Mouse (Mus musculus) ovary, postnatal 10 days (tissue): ENCODE measurements around the gene Gm28051.

Experiments
- DNase-seq: peaks from one replicate; pipeline ENCODE4 v3.0.0; 2022; ENCODE audit warnings: low spot score

Gm28051 gene

DNA sequence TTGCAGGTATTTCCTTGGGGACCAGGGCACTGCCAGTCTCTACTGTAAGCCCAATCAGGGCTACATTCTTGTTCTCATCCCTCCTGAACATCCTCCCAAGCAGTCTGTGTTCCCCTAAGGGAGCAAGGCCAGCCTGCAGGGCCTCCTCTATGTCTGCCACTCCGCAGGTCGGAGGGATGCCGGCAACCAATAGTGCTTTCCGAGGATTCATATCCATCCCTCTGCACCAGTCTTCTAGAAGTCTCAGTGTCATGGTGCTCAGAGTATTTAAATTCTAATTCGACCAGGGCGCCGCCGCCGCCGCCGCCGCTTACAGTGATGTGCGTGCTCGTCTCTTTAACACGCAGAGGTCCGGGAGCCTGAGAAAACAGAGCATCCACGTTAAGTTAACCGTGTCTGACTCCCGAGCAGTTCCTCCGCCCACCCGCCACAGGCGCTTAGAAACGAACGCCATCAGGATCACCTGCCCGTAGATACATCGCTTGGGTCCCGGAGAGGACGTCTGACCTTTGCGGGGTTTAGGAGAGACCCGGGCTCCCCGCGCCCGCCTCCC lies 14.5 kb downstream of the Gm28051 start:
- DNase-seq, result no peak

DNA sequence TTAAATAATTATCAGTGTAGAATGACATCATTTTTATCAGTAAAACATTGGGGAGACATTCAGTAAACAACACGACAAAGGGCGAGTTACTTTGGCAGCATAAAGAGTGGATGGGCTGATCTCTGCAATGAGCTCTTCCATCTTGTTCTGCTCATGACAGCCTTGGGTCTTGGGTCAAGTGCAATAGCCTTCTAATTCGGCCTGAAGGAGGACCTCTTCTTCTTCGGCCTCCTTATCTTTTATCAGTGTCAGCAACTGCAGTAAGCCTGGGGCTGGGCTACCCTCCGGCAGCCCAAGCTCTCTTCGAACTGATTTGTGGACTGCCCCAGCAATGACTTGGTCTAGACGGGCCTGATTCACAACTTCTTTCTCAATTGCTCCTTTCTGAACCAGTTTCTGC lies 15.5 kb downstream of the Gm28051 start:
- DNase-seq, result no peak

GRCm38 (mm10) chr12:102740285-102740684 lies 17.3 kb downstream of the Gm28051 start:
- no peak for DNase-seq

- DNase-seq, result no peak
These were observed 18.5 kb downstream of the Gm28051 start for GRCm38 (mm10) chr12:102739096-102739495.

GRCm38 (mm10) chr12:102733381-102733780 lies 24.2 kb downstream of the Gm28051 start:
- DNase-seq, result no peak

- no peak for DNase-seq
These were observed 26.6 kb downstream of the Gm28051 start for GRCm38 (mm10) chr12:102730798-102731619.

DNA sequence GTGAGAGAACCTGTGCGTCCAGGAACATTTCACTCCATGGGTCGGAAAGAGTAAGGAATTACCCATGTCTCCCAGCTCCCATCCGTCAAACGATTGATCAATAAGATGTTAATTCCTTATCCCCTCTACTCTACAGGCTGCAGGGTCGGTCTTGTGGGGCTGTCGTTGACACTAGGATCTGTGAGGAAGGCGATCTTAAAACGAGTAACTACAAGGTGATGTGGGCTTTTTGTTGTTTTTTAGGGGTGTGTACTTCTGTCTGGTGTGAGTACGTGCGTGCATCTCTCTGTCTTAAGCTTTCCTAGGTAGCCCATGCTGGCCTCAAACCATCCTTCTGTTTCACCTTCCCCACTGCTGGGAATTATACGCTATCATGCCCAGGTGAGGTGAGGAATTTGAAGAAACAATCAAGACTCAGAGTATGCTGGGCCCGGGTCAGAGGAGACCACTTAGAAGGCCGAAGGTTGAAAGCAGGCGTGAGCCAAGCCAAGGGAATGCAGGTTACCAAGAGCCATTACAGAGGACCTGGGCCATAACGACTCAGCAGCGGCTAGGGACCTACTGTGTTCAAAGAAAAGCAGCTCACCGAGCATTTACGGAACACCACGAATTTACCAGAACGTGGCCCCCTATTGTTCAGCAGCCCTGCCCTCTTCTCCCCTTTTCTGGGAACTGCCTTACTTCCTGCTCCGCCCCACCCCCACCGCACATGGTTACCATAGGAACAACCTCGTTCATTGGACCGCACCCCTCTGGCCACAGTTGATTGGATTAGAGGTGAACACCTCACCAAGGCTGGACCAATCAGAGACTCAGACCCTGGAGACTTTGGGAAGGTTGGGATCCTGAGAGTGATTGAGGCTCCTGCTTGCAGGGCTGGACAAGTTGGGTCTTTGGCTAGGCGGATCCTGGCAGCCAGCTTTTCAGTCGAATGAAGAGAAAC lies 27.4 kb downstream of the Gm28051 start:
- DNase-seq, result no peak

GRCm38 (mm10) chr12:102725761-102726175 lies 31.8 kb downstream of the Gm28051 start:
- DNase-seq, result no peak

DNA sequence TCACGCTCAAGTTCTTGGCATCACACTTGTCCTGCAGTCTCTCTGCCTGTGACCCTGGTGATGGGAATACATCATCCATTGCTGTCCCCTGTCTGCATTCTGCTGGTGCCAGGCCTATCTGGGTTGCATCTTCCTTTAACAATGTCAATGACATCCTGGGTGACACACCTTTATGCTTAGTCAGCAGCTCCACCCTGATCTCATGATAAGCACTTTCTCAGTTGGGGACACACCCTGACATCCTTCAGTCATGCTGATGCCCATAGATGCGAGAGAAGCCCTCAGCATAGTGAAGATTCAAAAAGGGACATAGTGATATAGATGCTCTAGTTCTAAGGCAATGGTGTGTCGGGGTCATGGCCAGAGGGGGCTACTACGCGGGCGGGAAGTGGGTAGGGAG lies 32.4 kb downstream of the Gm28051 start:
- DNase-seq, result no peak

GRCm38 (mm10) chr12:102723861-102724260 lies 33.7 kb downstream of the Gm28051 start:
- no peak for DNase-seq

- no peak for DNase-seq
These were observed 34.6 kb downstream of the Gm28051 start for GRCm38 (mm10) chr12:102722966-102723365.

DNA sequence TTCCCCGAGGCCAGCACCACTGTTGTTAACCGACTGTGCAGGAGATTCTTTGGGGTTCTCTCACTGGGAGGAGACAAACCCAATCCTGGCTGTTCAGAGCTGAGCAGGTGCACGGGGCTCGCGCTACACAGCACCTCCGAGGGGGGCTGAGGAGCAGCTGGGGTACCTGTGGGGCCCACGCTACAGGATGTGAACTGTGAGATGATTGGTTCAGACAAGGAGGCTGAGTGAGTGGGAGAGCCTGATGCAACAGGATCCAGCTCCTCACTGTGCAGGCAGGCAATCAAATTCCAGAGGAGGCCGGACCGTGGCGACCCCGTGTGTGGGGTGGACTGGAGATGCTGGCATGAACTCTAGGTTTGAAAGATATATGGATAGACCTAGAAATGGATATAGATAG lies 35.1 kb downstream of the Gm28051 start:
- no peak for DNase-seq

DNA sequence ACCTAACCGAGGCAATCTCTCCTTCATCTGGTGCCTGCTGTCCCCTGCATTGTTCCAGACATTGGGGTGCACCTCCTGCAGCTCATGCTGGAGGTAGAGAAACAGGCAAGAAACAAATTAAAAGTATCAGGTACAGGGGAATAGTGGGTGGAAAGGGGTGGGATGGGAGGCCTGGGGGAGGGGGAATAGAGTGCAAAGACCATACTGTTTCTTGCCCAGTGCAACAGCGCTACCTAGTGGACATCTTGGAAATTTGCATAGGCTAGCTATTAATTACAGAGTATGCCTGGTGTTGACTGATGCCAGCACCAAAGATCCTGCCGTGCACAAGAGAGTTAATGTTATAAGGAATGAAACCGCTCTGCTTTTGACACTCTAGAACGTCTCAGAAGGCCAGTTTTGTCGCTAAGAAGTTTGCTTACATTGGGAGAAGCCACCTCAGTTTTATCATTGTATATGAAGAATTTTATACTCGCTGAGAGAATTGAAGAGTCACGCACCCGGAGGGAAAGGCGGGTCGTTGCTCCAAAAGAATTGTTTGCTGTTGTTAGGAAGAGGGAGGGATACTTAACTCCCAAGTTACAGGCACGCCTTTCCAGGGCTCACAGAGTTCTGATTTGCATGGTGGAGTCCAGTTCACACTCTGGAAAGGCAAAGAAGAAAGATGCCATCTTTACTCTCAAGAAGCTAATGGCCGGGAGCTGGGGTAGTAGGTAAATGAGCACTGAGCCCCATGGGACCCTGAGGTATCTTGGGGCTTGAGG lies 37.8 kb downstream of the Gm28051 start:
- DNase-seq, result no peak

- DNase-seq, result no peak
These were observed 42.7 kb downstream of the Gm28051 start for GRCm38 (mm10) chr12:102714654-102715395.

- DNase-seq, result no peak
These were observed 43.4 kb downstream of the Gm28051 start for GRCm38 (mm10) chr12:102714116-102714515.

DNA sequence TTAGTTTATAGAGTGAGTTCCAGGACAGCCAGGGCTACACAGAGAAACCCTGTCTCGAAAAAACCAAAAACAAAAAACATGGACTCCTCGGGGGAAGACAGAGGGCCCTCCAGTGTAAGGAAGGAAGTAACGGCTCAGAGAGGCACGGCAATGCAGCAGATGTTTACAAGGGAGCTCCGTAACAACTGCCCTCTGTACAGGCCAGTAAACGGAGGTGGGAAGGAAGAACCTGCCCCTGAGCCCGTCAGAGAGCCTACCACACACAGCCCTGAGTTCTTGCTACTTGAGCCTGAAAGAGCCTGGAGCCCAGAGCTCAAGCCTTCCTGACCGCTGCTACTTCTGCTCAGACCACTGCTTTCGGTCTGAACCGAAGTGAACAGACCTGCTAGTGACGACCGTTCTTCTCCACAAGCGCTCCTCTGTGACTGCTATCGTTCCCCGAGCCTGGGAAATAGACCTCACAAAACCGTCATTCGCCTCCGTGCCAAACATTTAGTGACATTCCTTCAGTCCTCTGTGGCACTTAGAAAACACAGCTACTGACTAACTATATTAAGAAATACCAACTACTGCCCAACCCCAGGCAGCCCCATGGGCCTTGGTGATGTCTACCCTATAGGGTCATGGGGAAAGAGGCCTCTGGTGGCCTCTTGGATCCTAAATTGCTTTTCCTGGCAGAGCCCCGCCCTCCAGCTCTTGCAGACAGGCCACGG lies 44.3 kb downstream of the Gm28051 start:
- DNase-seq, result no peak

GRCm38 (mm10) chr12:102710851-102711375 lies 46.7 kb downstream of the Gm28051 start:
- no peak for DNase-seq

GRCm38 (mm10) chr12:102709896-102710295 lies 47.7 kb downstream of the Gm28051 start:
- DNase-seq, result no peak

- DNase-seq, result no peak
These were observed 49.3 kb downstream of the Gm28051 start for GRCm38 (mm10) chr12:102708220-102708619.

- DNase-seq, result no peak
These were observed 50.6 kb downstream of the Gm28051 start for GRCm38 (mm10) chr12:102706833-102707463.
